Mouse (Mus musculus): ENCODE results near the gene Dnajc28.

Gene Dnajc28

DNA sequence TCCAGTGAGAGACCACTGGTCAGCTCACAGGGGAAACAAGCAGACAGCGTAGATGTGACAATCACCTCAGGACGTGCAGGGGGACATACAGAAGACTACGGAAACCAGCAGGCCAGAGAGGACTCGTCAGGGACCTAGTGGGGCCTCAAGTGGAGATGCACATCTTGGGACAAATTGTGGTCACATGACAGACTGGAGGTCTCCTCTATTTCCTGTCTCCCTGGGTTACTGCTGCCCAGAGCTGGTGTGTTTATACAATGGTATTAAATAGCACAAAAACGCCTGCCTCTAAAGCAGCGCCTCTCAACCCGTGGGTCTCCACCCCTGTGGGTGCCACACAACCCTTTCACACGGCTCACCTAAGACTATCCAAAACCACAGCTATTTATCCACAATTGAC, 26.7 kb downstream of the Dnajc28 start:
- no peak for DNase-seq (ENCODE audit: low read depth, low spot score)

GRCm38 (mm10) chr16:91588703-91589102, 30.1 kb downstream of the Dnajc28 start:
- DNase-seq (ENCODE audit: low read depth, low spot score) = no peak

- DNase-seq (ENCODE audit: low read depth, low spot score) = no peak
Measured at GRCm38 (mm10) chr16:91587730-91588453, 30.9 kb downstream of the Dnajc28 start.

- no peak for DNase-seq (ENCODE audit: low read depth, low spot score)
Measured at GRCm38 (mm10) chr16:91586244-91586643, 32.6 kb downstream of the Dnajc28 start.

GRCm38 (mm10) chr16:91585617-91586016, 33.2 kb downstream of the Dnajc28 start:
- no peak for DNase-seq (ENCODE audit: low read depth, low spot score)

DNA sequence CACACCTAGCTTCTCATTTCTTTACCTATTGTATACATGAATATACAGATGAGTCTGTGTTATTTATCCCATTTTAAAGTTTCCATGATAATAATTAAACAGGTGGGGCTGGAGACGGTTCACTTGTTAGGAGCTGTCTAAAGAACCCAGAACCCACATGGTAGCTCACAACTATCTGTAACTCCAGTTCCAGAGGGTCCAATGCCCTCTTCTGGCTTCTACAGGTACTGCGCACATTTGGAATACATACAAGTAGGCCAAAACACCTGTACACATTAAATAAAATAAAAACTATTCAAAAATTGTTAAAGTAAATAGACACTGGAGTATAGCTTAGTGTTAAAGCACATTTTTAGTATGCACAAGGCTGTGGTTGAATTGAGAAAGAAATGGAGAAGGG, 36.5 kb downstream of the Dnajc28 start:
- peak; percentile 72 for DNase-seq (ENCODE audit: low read depth, low spot score)

DNA sequence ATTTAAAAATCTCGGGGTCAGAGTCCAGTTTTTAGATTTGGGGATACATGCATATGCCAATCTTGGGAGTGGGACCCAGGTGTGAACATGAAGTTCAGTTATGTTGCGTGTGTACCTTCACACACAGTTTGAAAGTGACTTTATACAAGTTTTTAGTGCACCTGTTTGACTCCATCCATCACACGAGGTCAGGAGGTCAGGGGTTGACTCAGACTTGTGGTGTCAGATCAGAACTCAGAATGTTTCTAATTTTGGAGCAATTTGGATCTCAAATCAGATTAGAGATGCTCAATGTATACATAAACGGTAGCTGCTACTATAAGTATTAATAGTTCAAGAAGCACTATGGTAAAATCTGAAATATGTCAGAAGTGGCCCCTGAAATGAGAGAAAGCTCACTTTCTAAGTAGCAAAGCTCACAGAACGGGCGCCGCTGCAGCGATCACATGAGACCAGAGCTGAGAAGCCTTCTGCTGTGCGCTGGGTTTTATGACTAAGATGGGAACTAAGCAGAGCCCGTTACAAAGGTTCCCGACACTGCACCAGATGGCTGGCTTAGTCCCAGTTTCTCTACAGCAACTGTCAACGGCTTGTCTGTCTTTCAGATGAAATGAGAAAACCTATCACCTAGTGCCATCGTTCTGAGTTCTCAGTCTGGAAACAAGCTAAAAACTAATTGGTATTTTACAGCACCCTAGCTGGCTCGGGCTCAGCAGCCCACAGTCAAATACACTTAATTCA, 39.7 kb downstream of the Dnajc28 start:
- no peak for DNase-seq (ENCODE audit: low read depth, low spot score)

DNA sequence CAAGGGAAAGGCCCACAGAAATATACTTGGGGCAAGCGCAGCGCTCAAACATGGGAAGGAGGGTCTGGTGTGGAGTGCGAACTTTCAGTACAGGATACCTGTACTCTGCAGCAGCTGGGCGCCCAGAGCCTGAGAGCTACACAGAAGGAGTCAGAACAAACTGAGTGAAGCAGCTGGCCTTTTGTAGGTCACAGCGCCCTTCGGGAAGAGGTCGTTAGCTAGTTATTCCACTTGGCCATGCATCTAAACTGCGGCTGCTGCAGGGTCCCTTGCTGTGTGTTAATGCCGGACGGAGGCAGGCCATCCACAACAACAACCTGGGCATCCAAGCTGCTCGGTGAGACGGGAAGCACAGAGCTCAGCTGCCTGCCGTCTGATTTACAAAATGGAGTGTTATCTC, 43.7 kb downstream of the Dnajc28 start:
- DNase-seq (ENCODE audit: low read depth, low spot score) = no peak

- DNase-seq (ENCODE audit: low read depth, low spot score) = no peak
Measured at GRCm38 (mm10) chr16:91571105-91571504, 47.7 kb downstream of the Dnajc28 start.

- no peak for DNase-seq (ENCODE audit: low read depth, low spot score)
Measured at GRCm38 (mm10) chr16:91568960-91569359, 49.9 kb downstream of the Dnajc28 start.

- DNase-seq (ENCODE audit: low read depth, low spot score) = no peak
Measured at GRCm38 (mm10) chr16:91566002-91566401, 52.8 kb downstream of the Dnajc28 start.

DNA sequence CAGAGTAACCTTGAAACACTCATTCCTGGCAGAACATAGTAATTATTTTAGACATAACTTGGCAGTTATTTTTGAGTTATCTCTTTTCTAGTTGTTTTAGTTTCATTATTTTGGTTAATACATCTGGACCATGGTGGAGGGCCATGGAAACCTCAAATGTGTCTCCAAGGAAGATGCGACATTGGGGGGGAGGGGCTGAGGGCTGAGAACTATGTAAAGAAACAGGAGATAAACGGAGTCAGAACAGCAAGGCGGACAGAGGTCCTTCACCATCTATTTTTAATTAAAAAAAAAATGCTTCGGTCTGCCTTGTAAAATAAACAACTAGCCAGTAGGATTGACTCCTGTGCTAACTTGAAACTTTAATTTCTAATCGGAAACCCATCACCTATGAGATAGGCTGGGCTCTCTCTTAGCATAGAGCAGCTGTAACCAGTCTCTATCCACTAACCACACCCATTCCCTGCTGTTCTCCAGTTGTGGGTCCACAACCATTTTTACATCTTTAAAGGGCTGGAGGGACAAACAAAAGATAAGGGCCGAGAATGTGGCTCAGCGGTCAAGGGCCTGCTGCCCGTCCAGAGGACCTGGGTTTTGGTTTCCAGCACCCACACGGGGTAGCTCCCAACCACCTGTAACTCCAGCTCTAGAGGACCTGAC, 53.4 kb downstream of the Dnajc28 start:
- DNase-seq (ENCODE audit: low read depth, low spot score) = no peak

GRCm38 (mm10) chr16:91564580-91565291, 54.1 kb downstream of the Dnajc28 start:
- DNase-seq (ENCODE audit: low read depth, low spot score) = no peak

Measured in CD4-positive, CD25-positive, alpha-beta regulatory T cell, adult 2 months (primary cell).